Mouse (Mus musculus): Measurements from ENCODE around the gene Lrig3.

GRCm38 (mm10) chr10:125970500-125970899, 4.5 kb downstream of the Lrig3 start:
- TF ChIP-seq ZNF384 (IDR thresholded peaks at IDR 0.05; ENCODE audit: low read depth, low read length) (no peak), HCFC1 (IDR thresholded peaks at IDR 0.05; ENCODE audit: borderline replicate concordance, insufficient read depth, low read length) (no peak)
